Mouse (Mus musculus) E14TG2a.4 (cell line): Measurements from ENCODE around the gene I830077J02Rik.

Experiments
- H3K27me3 ChIP-seq: 2 replicates; pipeline ENCODE4 v1.6.1; 2014; ENCODE audit warnings: low read length, control low read depth; ENCODE audit not compliant: insufficient read depth
- H3K36me3 ChIP-seq: 2 replicates; pipeline ENCODE4 v1.6.1; 2014; ENCODE audit warnings: low read length, control low read depth; ENCODE audit not compliant: insufficient read depth
- H3K4me1 ChIP-seq: replicated peaks from 2 replicates; pipeline ENCODE4 v1.6.1; 2014; ENCODE audit warnings: low read depth, low read length, control low read depth
- H3K4me3 ChIP-seq: replicated peaks from 2 replicates; pipeline ENCODE4 v1.5.1; 2014; ENCODE audit warnings: mild to moderate bottlenecking, low read length
- H3K9me3 ChIP-seq: 2 replicates; pipeline ENCODE4 v1.6.1; 2014; ENCODE audit warnings: low read length, control low read depth
- CTCF ChIP-seq: conservative IDR thresholded peaks from 2 replicates; pipeline ENCODE4 v1.5.1; 2014; ENCODE audit warnings: low read length
- NANOG ChIP-seq: IDR thresholded peaks from 2 replicates; pipeline ENCODE4 v1.6.1; 2014; ENCODE audit warnings: borderline replicate concordance, low read length, mixed read lengths
- POU5F1 ChIP-seq: IDR thresholded peaks from 2 replicates; pipeline ENCODE4 v1.6.1; 2014; ENCODE audit warnings: low read length, borderline replicate concordance

The I830077J02Rik gene

GRCm38 (mm10) chr3:105913839-105914681 lies 18.4 kb downstream of the I830077J02Rik start:
- H3K36me3 ChIP-seq: no peaks in the 10 kb centered on the region
- peaks cover 9% of the 10 kb centered on the region; the same call in 1 of the 2 replicates for H3K27me3 ChIP-seq
- no peak overlapping the region for H3K4me3 ChIP-seq
- no peak for TF ChIP-seq NANOG
- TF ChIP-seq POU5F1: no peak
- TF ChIP-seq CTCF: no peak
- no peaks in the 10 kb centered on the region for H3K4me1 ChIP-seq
- no peaks in the 10 kb centered on the region for H3K9me3 ChIP-seq

GRCm38 (mm10) chr3:105912097-105912880 lies 20.2 kb downstream of the I830077J02Rik start:
- Histone ChIP-seq H3K36me3 (no peaks in the 10 kb centered on the region), H3K9me3 (no peaks in the 10 kb centered on the region), H3K4me3 (no peak overlapping the region), H3K27me3 (peaks cover 9% of the 10 kb centered on the region; the same call in 1 of the 2 replicates), H3K4me1 (no peaks in the 10 kb centered on the region)
- TF ChIP-seq POU5F1 (no peak), NANOG (no peak), CTCF (no peak)

GRCm38 (mm10) chr3:105910519-105911190 lies 21.8 kb downstream of the I830077J02Rik start:
- no peak overlapping the region for H3K4me3 ChIP-seq
- H3K4me1 ChIP-seq: no peaks in the 10 kb centered on the region
- no peaks in the 10 kb centered on the region for H3K9me3 ChIP-seq
- peaks cover 9% of the 10 kb centered on the region; the same call in 1 of the 2 replicates for H3K27me3 ChIP-seq
- no peak for TF ChIP-seq POU5F1
- TF ChIP-seq NANOG: no peak
- no peak for TF ChIP-seq CTCF
- no peaks in the 10 kb centered on the region for H3K36me3 ChIP-seq

GRCm38 (mm10) chr3:105908976-105909375 lies 23.5 kb downstream of the I830077J02Rik start:
- Histone ChIP-seq H3K36me3 (no peaks in the 10 kb centered on the region), H3K4me1 (no peaks in the 10 kb centered on the region), H3K27me3 (peaks cover 8% of the 10 kb centered on the region; the same call in 1 of the 2 replicates), H3K4me3 (no peak overlapping the region), H3K9me3 (no peaks in the 10 kb centered on the region)
- TF ChIP-seq POU5F1 (no peak), CTCF (no peak), NANOG (no peak)

- Histone ChIP-seq H3K4me3 (no peak overlapping the region), H3K9me3 (no peaks in the 10 kb centered on the region), H3K27me3 (no peaks in the 10 kb centered on the region; the same call in 1 of the 2 replicates), H3K4me1 (no peaks in the 10 kb centered on the region), H3K36me3 (no peaks in the 10 kb centered on the region)
- TF ChIP-seq NANOG (no peak), CTCF (no peak), POU5F1 (no peak)
Measured at GRCm38 (mm10) chr3:105907956-105908655, 24.4 kb downstream of the I830077J02Rik start.

DNA sequence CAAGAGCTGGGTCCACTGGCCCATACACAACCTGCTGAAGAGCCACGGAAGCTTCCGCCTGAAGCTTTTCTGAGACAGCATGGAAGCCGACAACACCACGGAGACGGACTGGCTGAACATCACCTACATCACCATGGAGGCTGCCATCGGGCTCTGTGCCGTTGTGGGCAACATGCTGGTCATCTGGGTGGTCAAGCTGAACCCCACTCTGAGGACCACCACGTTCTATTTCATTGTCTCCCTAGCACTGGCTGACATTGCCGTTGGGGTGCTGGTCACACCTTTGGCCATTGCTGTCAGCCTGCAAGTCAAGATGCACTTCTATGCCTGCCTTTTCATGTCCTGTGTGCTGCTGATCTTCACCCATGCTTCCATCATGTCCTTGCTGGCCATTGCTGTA lies 27.7 kb downstream of the I830077J02Rik start:
- Histone ChIP-seq H3K9me3 (no peaks in the 10 kb centered on the region), H3K4me3 (no peak overlapping the region), H3K36me3 (no peaks in the 10 kb centered on the region), H3K27me3 (0 out of 2 replicates have a peak, but pooled peaks cover 5% of the 10 kb centered on the region), H3K4me1 (no peaks in the 10 kb centered on the region)
- TF ChIP-seq CTCF: no peak

GRCm38 (mm10) chr3:105904213-105904612 lies 28.3 kb downstream of the I830077J02Rik start:
- no peak for TF ChIP-seq NANOG
- no peak for TF ChIP-seq POU5F1
- TF ChIP-seq CTCF: no peak
- H3K36me3 ChIP-seq: no peaks in the 10 kb centered on the region
- H3K4me1 ChIP-seq: no peaks in the 10 kb centered on the region
- H3K4me3 ChIP-seq: no peak overlapping the region
- no peaks in the 10 kb centered on the region for H3K9me3 ChIP-seq
- H3K27me3 ChIP-seq: peaks cover 9% of the 10 kb centered on the region
